Mouse (Mus musculus) midbrain, embryonic 16.5 days (tissue): Measurements from ENCODE around the gene Dglucy. TPM values are rescaled to one million over a fixed set of nuclear protein-coding genes. Genes with fewer than 3 reads are reported as not detected.

Experiments used
- ATAC-seq: fragments of 200-750 bp; cut with Nextera tagmentation; 2 replicates; pipeline ENCODE4 v1.8.0; 2017; ENCODE audit warnings: moderate TSS enrichment
- H3K27ac ChIP-seq: fragments of 300-500 bp; sonication (generic); 2 replicates; pipeline ENCODE4 v1.5.1; 2014; ENCODE audit warnings: mild to moderate bottlenecking, low read length, mixed read lengths
- H3K27me3 ChIP-seq: fragments of 300-500 bp; sonication (generic); 2 replicates; pipeline ENCODE4 v1.6.1; 2014; ENCODE audit warnings: low read depth, low read length, mixed read lengths; ENCODE audit not compliant: control insufficient read depth, insufficient read depth
- H3K36me3 ChIP-seq: fragments of 300-500 bp; sonication (generic); 2 replicates; pipeline ENCODE4 v1.6.1; 2014; ENCODE audit warnings: mild to moderate bottlenecking, low read length, moderate library complexity, mixed read lengths; ENCODE audit not compliant: control insufficient read depth, insufficient read depth
- H3K4me1 ChIP-seq: fragments of 300-500 bp; sonication (generic); 2 replicates; pipeline ENCODE4 v1.6.1; 2014; ENCODE audit warnings: mild to moderate bottlenecking, low read length, mixed read lengths; ENCODE audit not compliant: control insufficient read depth, insufficient read depth
- H3K4me2 ChIP-seq: fragments of 300-500 bp; sonication (generic); 2 replicates; pipeline ENCODE4 v1.6.1; 2014; ENCODE audit warnings: mild to moderate bottlenecking, low read length, mixed read lengths
- H3K4me3 ChIP-seq: fragments of 300-500 bp; sonication (generic); 2 replicates; pipeline ENCODE4 v1.5.1; 2014; ENCODE audit warnings: low read depth, mild to moderate bottlenecking, low read length, moderate library complexity, mixed read lengths
- H3K9ac ChIP-seq: fragments of 300-500 bp; sonication (generic); 2 replicates; pipeline ENCODE4 v1.6.1; 2014; ENCODE audit warnings: low read depth, low read length, mixed read lengths
- H3K9me3 ChIP-seq: fragments of 300-500 bp; sonication (generic); replicated peaks from 2 replicates; pipeline ENCODE4 v1.6.1; 2014; ENCODE audit warnings: mild to moderate bottlenecking, low read length, mixed read lengths; ENCODE audit not compliant: control insufficient read depth, poor library complexity, severe bottlenecking
- WGBS: fragments of 180-500 bp; shearing (Covaris S2); extraction: QIAGEN DNeasy Blood & Tissue Kit; methylation state at CpG from one replicate; pipeline ENCODE4 v1.1.7; 2014; 5-methylcytosine and 5-hydroxymethylcytosine counted together
- polyA plus RNA-seq: library from polyadenylated mRNA; unstranded; fragments of >200 nt; fragmentation: Nextera tagmentation; extraction: Ambion mirVana; gene quantifications from 2 replicates; pipeline ENCODE4 v1.2.1, GENCODE M21; 2015

The Dglucy gene
- polyA plus RNA-seq, 1 experiment from 2014 or later = 2.9 TPM

GRCm38 (mm10) chr12:100757427-100757826 lies 21.4 kb upstream of the Dglucy start:
- WGBS = 27% methylated on average over 4 of the region's 4 CpGs
- H3K27me3 ChIP-seq = no peaks in the 10 kb centered on the region
- no peak for ATAC-seq
- no peak overlapping the region for H3K27ac ChIP-seq
- H3K36me3 ChIP-seq = no peaks in the 10 kb centered on the region
- H3K4me2 ChIP-seq = no peak overlapping the region
- no peak overlapping the region for H3K4me3 ChIP-seq
- H3K9ac ChIP-seq = no peak overlapping the region
- H3K4me1 ChIP-seq = no peaks in the 10 kb centered on the region
- H3K9me3 ChIP-seq = no peaks in the 10 kb centered on the region

- H3K36me3 ChIP-seq = no peaks in the 10 kb centered on the region
- H3K4me3 ChIP-seq = no peak overlapping the region
- H3K9ac ChIP-seq = peak overlapping the region; percentile 14; the same call in 1 of the 2 replicates
- peaks cover 8% of the 10 kb centered on the region; the same call in 1 of the 2 replicates for H3K4me1 ChIP-seq
- no peak overlapping the region for H3K4me2 ChIP-seq
- H3K9me3 ChIP-seq = no peaks in the 10 kb centered on the region
- 44% methylated on average over 11 of the region's 11 CpGs for WGBS
- no peaks in the 10 kb centered on the region for H3K27me3 ChIP-seq
- peak overlapping the region; percentile 53; the same call in 1 of the 2 replicates for H3K27ac ChIP-seq
- ATAC-seq = no peak
These were observed 16.0 kb upstream of the Dglucy start for GRCm38 (mm10) chr12:100762663-100763425.

GRCm38 (mm10) chr12:100764329-100765018 lies 14.4 kb upstream of the Dglucy start:
- 74% methylated on average over 13 of the region's 13 CpGs for WGBS

GRCm38 (mm10) chr12:100769871-100770270 lies 9.0 kb upstream of the Dglucy start:
- Histone ChIP-seq H3K9me3 (no peaks in the 10 kb centered on the region), H3K4me1 (no peaks in the 10 kb centered on the region), H3K9ac (no peak overlapping the region), H3K4me2 (no peak overlapping the region), H3K27me3 (no peaks in the 10 kb centered on the region), H3K27ac (no peak overlapping the region), H3K4me3 (no peak overlapping the region), H3K36me3 (no peaks in the 10 kb centered on the region)
- WGBS = 94% methylated on average over 6 of the region's 6 CpGs
- ATAC-seq = no peak

More at GRCm38 (mm10) chr12:100764329-100765018, 14.4 kb upstream of the Dglucy start:
- Histone ChIP-seq H3K27me3 (no peaks in the 10 kb centered on the region), H3K9me3 (no peaks in the 10 kb centered on the region), H3K4me1 (peaks cover 8% of the 10 kb centered on the region; the same call in 1 of the 2 replicates), H3K4me2 (no peak overlapping the region), H3K36me3 (no peaks in the 10 kb centered on the region), H3K9ac (no peak overlapping the region), H3K27ac (no peak overlapping the region), H3K4me3 (no peak overlapping the region)
- ATAC-seq = no peak

- ATAC-seq = no peak
- Histone ChIP-seq H3K9me3 (no peaks in the 10 kb centered on the region), H3K4me2 (no peak overlapping the region), H3K9ac (no peak overlapping the region), H3K36me3 (no peaks in the 10 kb centered on the region), H3K4me3 (no peak overlapping the region), H3K27ac (no peak overlapping the region), H3K27me3 (no peaks in the 10 kb centered on the region), H3K4me1 (no peaks in the 10 kb centered on the region)
- WGBS = 77% methylated on average over 3 of the region's 3 CpGs
These were observed 8.1 kb upstream of the Dglucy start for GRCm38 (mm10) chr12:100770765-100771164.

- H3K4me3 ChIP-seq = no peak overlapping the region
- no peak overlapping the region for H3K27ac ChIP-seq
- no peaks in the 10 kb centered on the region for H3K27me3 ChIP-seq
- no peak overlapping the region for H3K4me2 ChIP-seq
- WGBS = 39% methylated on average over 7 of the region's 7 CpGs
- H3K9ac ChIP-seq = no peak overlapping the region
- 0 out of 2 replicates have a peak, but pooled peaks have one; percentile 42 for ATAC-seq
- no peaks in the 10 kb centered on the region for H3K36me3 ChIP-seq
- no peaks in the 10 kb centered on the region for H3K4me1 ChIP-seq
- no peaks in the 10 kb centered on the region for H3K9me3 ChIP-seq
These were observed 6.5 kb upstream of the Dglucy start for GRCm38 (mm10) chr12:100772230-100772984.

GRCm38 (mm10) chr12:100774756-100775155 lies 4.1 kb upstream of the Dglucy start:
- Histone ChIP-seq H3K27me3 (no peaks in the 10 kb centered on the region), H3K9ac (no peak overlapping the region), H3K9me3 (no peaks in the 10 kb centered on the region), H3K36me3 (no peaks in the 10 kb centered on the region), H3K4me2 (no peak overlapping the region), H3K27ac (no peak overlapping the region), H3K4me3 (no peak overlapping the region), H3K4me1 (peaks cover 7% of the 10 kb centered on the region; the same call in 1 of the 2 replicates)
- 88% methylated on average over 7 of the region's 7 CpGs for WGBS
- ATAC-seq = no peak

GRCm38 (mm10) chr12:100775291-100775690 lies 3.6 kb upstream of the Dglucy start:
- Histone ChIP-seq H3K4me3 (no peak overlapping the region), H3K36me3 (no peaks in the 10 kb centered on the region), H3K4me2 (no peak overlapping the region), H3K9me3 (no peaks in the 10 kb centered on the region), H3K9ac (no peak overlapping the region), H3K27ac (no peak overlapping the region), H3K27me3 (no peaks in the 10 kb centered on the region), H3K4me1 (peaks cover 7% of the 10 kb centered on the region; the same call in 1 of the 2 replicates)
- no peak for ATAC-seq
